Mouse (Mus musculus): ENCODE data around the gene Cend1. TPM values are rescaled to one million over a fixed set of nuclear protein-coding genes. Genes with fewer than 3 reads are reported as not detected.

Gene Cend1
- polyA plus RNA-seq, 1 experiment from 2014 or later: not detected

DNA sequence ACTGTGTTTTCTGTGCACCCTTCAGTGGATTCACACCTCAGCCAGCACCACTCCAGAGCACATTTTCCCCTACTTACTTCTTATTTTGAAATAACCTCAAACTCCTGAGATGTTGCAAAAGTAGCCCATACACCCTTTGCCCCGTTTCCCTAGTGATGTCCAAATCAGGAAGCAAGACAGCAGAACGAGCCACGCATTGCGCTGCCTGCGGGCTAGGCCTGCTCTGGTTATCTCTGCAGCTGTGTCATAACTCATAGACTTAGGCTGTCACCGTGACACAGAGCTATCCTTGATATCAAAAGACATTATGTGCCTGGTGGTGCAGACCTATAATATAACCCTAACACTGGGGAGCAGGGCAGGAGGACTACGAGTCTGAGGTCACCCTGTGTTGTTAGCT is 35.1 kb downstream of the Cend1 start:
- H3K4me2 ChIP-seq (ENCODE audit: low read depth, low read length): peak overlapping the region; percentile 92
- 32% methylated on average over 7 of the region's 7 CpGs for WGBS (ENCODE audit: insufficient replicate concordance)
- DNase-seq: peak; percentile 70
- peak overlapping the region; percentile 95 for H3K27ac ChIP-seq (ENCODE audit: low read depth)
- H3K27me3 ChIP-seq (ENCODE audit: insufficient read depth, low read length): no peaks in the 10 kb centered on the region
- peaks cover 31% of the 10 kb centered on the region for H3K36me3 ChIP-seq (replicated peaks; ENCODE audit: insufficient read depth, low read length)
- no peaks in the 10 kb centered on the region for H3K9me3 ChIP-seq (ENCODE audit: low read length)
- peak; percentile 77 for TF ChIP-seq EP300 (IDR thresholded peaks at IDR 0.05; ENCODE audit: low read depth)
- TF ChIP-seq CTCF (IDR thresholded peaks at IDR 0.05; ENCODE audit: low read depth): no peak
- peak; percentile 35 for ATAC-seq
- H3K9ac ChIP-seq (replicated peaks): 0 out of 2 replicates have a peak overlapping the region, but pooled peaks have one; percentile 31
- H3K4me3 ChIP-seq (ENCODE audit: low read depth, low read length): peak overlapping the region; percentile 66; the same call in 1 of the 2 replicates
- H3K4me1 ChIP-seq (ENCODE audit: insufficient read depth): peaks cover 26% of the 10 kb centered on the region

DNA sequence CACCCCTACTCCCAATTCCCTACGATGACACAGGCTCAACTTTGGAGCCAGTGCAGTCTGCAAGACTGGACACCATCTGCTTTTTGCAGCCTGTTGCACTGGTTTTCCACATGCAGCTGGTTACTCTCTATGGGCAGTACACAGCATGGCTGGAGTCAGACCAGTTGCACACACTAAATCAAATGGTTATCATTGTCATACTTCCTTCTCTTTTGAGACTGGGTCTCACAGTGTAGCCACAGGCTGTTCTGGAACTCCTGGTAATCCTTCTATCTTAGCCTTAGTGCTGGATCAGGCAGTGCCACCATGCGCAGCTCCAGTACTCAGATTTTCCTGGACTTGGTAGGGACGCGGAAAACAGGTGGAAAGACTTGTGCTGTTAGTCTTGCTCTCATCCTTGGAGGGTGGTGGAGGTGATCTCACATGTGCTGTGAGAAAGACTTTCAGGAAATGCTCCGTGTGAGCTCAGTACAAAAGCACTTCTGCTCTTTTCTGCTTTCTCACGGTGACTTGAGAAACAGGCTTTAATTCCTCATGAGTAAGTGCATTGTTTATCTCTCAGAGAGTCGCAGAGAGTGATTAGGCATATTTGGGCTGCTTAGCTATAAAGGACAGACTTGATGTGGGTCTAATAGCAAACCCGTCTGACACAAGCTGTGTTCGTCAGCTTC is 36.6 kb downstream of the Cend1 start:
- H3K4me1 ChIP-seq (ENCODE audit: insufficient read depth): peaks cover 36% of the 10 kb centered on the region
- peak; percentile 44 for ATAC-seq

DNA sequence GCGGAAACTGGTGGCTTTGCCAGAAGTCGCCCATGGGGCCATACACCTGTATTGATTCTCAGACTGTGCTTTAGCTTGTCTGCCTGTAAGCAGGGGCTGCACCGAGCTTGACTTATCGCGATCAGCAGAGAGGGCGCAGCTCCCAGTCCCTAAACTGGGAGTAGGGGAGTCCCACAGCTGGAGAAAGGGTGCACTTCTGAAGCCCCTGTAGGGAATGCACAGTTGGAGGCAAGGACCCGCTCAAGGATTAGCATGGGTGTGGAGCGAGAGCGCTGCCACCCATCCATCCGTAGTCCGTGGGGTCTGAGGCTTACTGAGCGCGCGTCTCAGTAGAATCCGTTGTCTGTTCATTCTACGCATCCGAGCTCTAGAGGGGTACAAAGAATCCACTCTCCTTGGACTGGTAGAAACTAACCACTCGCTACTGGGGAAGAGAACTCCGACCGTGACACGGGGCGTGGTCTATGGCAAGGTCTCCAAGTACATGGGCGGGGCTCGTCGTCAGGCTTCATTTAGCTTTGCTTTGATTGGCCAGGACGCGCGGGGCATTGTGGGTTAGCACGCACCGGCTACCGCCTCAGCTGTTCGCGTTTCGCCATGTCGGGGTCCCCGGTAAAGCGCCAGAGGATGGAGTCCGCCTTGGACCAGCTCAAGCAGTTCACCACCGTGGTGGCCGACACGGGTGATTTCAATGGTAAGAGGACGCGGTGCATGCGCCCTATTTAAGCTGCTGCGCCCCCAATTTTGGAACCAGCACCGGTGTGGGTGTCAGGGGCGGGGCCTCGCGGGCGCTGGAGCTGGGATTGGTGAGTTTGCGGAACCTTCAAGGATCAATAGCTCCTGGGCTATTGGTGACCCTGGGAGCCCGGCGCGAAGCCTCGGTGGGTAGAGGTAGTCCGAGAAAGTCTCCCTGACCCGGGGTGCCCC is 37.4 kb downstream of the Cend1 start, which contains the start of gene Taldo1:
Gene Taldo1, plus strand, starts transcription at position 575 of the 927 bp plus-strand sequence.
- Histone ChIP-seq H3K36me3 (replicated peaks; ENCODE audit: insufficient read depth, low read length) (peaks cover 15% of the 10 kb centered on the region), H3K4me2 (ENCODE audit: low read depth, low read length) (peak within 1 kb of the TSS; percentile 92), H3K4me1 (ENCODE audit: insufficient read depth) (peaks cover 36% of the 10 kb centered on the region), H3K27me3 (ENCODE audit: insufficient read depth, low read length) (no peaks in the 10 kb centered on the region), H3K9me3 (ENCODE audit: low read length) (no peaks in the 10 kb centered on the region), H3K27ac (ENCODE audit: low read depth) (peak within 1 kb of the TSS; percentile 95), H3K9ac (replicated peaks) (peak within 1 kb of the TSS; percentile 75), H3K4me3 (ENCODE audit: low read depth, low read length) (peak within 1 kb of the TSS; percentile 66)
- ATAC-seq (peak; percentile 89), DNase-seq (peak; percentile 98)
- TF ChIP-seq EP300 (IDR thresholded peaks at IDR 0.05; ENCODE audit: low read depth) (no peak), CTCF (IDR thresholded peaks at IDR 0.05; ENCODE audit: low read depth) (no peak)
- WGBS (ENCODE audit: insufficient replicate concordance): under 1% methylated on average over 57 of the region's 57 CpGs

More for the DNA sequence above, 36.6 kb downstream of the Cend1 start:
- Histone ChIP-seq H3K36me3 (replicated peaks; ENCODE audit: insufficient read depth, low read length) (peaks cover 16% of the 10 kb centered on the region), H3K27me3 (ENCODE audit: insufficient read depth, low read length) (no peaks in the 10 kb centered on the region), H3K27ac (ENCODE audit: low read depth) (peak overlapping the region; percentile 95), H3K9ac (replicated peaks) (peak overlapping the region; percentile 75), H3K4me3 (ENCODE audit: low read depth, low read length) (peak overlapping the region; percentile 66), H3K4me2 (ENCODE audit: low read depth, low read length) (peak overlapping the region; percentile 92), H3K9me3 (ENCODE audit: low read length) (no peaks in the 10 kb centered on the region)
- TF ChIP-seq CTCF (IDR thresholded peaks at IDR 0.05; ENCODE audit: low read depth) (no peak), EP300 (IDR thresholded peaks at IDR 0.05; ENCODE audit: low read depth) (peak; percentile 92)
- DNase-seq: no peak
- WGBS (ENCODE audit: insufficient replicate concordance): 18% methylated on average over 9 of the region's 9 CpGs

DNA sequence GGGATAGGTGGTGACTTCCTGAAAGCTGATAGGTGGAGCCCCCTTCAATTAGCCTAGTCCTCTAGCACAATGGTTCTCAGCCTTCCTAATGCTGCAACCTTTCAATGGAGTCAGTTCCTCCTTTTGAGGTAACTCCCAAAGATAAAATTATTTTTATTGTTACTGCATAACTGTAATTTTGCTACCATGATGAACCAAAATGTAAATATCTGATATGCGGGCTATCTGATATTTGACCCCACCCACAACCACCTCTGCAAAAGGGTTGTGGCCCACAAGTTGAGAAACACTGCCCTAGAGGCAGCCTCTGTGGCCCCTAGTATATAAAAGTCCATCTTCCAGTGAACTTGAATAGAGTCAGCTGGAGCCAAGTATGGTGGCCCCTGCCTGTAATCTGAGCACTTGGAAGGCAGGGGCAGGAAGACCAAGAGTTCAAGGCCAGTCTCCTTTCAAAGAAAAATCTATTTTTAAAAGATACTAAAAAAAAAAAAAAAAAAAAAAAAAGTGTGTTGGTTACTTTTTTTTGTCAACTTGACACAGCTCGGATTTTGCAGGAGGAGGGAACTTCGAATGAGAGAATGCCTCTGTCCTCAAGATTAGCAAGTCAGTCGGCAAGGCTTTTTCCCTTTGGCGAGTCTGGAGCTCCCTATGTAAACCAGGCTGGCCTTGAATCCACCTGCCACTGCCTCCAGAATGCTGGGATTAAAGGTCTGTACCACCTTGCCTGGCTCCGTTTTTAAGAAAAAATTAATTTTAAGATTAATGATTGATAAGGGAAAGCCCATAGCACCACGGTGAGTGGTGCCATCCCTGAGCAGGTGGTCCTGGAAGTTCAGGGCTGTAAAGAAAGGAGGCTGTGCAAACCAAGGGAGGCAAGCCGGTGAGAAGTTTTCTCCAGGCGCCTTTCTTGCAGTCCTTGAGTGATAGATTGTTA is 38.7 kb downstream of the Cend1 start:
- peaks cover 4% of the 10 kb centered on the region for H3K36me3 ChIP-seq (replicated peaks; ENCODE audit: insufficient read depth, low read length)
- DNase-seq (no peak), ATAC-seq (no peak)
- WGBS (ENCODE audit: insufficient replicate concordance): 50% methylated on average over 9 of the region's 9 CpGs
- H3K4me1 ChIP-seq (ENCODE audit: insufficient read depth): peaks cover 36% of the 10 kb centered on the region
- H3K27me3 ChIP-seq (ENCODE audit: insufficient read depth, low read length): no peaks in the 10 kb centered on the region
- H3K27ac ChIP-seq (ENCODE audit: low read depth): peak overlapping the region; percentile 95; the same call in 1 of the 2 replicates
- H3K9ac ChIP-seq (replicated peaks): peak overlapping the region; percentile 75; the same call in 1 of the 2 replicates
- no peaks in the 10 kb centered on the region for H3K9me3 ChIP-seq (ENCODE audit: low read length)
- peak overlapping the region; percentile 92 for H3K4me2 ChIP-seq (ENCODE audit: low read depth, low read length)
- TF ChIP-seq EP300 (IDR thresholded peaks at IDR 0.05; ENCODE audit: low read depth) (no peak), CTCF (IDR thresholded peaks at IDR 0.05; ENCODE audit: low read depth) (no peak)
- peak overlapping the region; percentile 66; the same call in 1 of the 2 replicates for H3K4me3 ChIP-seq (ENCODE audit: low read depth, low read length)

DNA sequence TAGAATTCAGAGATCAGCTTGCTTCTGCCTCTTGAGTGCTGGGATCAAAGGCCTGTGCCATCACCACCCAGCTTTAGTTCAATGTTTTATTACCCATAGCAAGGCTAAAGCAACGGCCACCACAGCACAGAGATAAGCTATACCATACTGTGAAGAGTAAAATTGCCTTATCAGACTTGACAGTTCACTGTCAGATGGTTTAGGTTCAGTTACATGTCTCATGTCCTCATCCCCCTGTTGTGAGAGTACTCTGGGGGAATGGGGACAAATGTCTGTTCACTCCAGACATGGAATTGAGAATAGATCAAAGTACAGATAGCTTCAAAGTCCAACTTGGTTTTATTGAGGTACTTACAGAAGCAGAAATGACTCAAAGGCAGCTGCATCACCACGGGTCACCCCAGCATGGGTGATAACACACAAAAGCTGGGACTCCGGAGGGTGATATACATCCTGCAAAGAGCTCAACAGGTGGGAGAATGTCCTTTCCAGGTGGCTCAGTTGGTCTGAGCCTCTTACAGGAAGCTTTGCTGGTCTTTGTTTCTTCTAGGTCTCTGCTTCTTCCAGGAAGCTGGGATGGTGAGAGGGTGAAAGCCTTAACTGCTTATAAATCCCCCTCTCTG is 40.7 kb downstream of the Cend1 start:
- no peaks in the 10 kb centered on the region for H3K9me3 ChIP-seq (ENCODE audit: low read length)
- H3K27ac ChIP-seq (ENCODE audit: low read depth): peak overlapping the region; percentile 60
- TF ChIP-seq EP300 (IDR thresholded peaks at IDR 0.05; ENCODE audit: low read depth) (peak; percentile 70), CTCF (IDR thresholded peaks at IDR 0.05; ENCODE audit: low read depth) (no peak)
- no peaks in the 10 kb centered on the region for H3K27me3 ChIP-seq (ENCODE audit: insufficient read depth, low read length)
- peaks cover 31% of the 10 kb centered on the region for H3K4me1 ChIP-seq (ENCODE audit: insufficient read depth)
- H3K9ac ChIP-seq (replicated peaks): no peak overlapping the region
- ATAC-seq (no peak), DNase-seq (no peak)
- H3K4me2 ChIP-seq (ENCODE audit: low read depth, low read length): no peak overlapping the region
- no peak overlapping the region for H3K4me3 ChIP-seq (ENCODE audit: low read depth, low read length)
- WGBS (ENCODE audit: insufficient replicate concordance): 33% methylated on average over 3 of the region's 3 CpGs
- H3K36me3 ChIP-seq (replicated peaks; ENCODE audit: insufficient read depth, low read length): no peaks in the 10 kb centered on the region
